Mouse (Mus musculus): Measurements from ENCODE around the gene Evi5. TPM values are rescaled to one million over a fixed set of nuclear protein-coding genes. Genes with fewer than 3 reads are reported as not detected.

Evi5 gene
- polyA plus RNA-seq, 1 experiment: 72.9 TPM

GRCm38 (mm10) chr5:107722661-107723532, 152.0 kb downstream of the Evi5 start:
- TF ChIP-seq EP300 (IDR thresholded peaks at IDR 0.05; ENCODE audit: insufficient read depth, low read depth, low read length) (no peak), CTCF (IDR thresholded peaks at IDR 0.05; ENCODE audit: low read depth, low read length) (no peak), POLR2A (IDR thresholded peaks at IDR 0.05; ENCODE audit: insufficient read depth, low read length) (no peak)
- Histone ChIP-seq H3K9ac (ENCODE audit: low read depth, poor library complexity, severe bottlenecking) (no peak overlapping the region), H3K27me3 (ENCODE audit: control insufficient read depth, insufficient read depth, low read length, poor library complexity, severe bottlenecking) (peaks cover 25% of the 10 kb centered on the region), H3K27ac (ENCODE audit: insufficient read depth, low read length) (no peak overlapping the region), H3K4me1 (ENCODE audit: control insufficient read depth, insufficient read depth, low read length) (no peaks in the 10 kb centered on the region), H3K9me3 (replicated peaks; ENCODE audit: control insufficient read depth, insufficient read depth, low read length, poor library complexity, severe bottlenecking) (no peaks in the 10 kb centered on the region), H3K4me3 (ENCODE audit: low read depth, low read length) (no peak overlapping the region), H3K36me3 (ENCODE audit: control insufficient read depth, insufficient read depth, low read length, poor library complexity, severe bottlenecking) (no peaks in the 10 kb centered on the region)

DNA sequence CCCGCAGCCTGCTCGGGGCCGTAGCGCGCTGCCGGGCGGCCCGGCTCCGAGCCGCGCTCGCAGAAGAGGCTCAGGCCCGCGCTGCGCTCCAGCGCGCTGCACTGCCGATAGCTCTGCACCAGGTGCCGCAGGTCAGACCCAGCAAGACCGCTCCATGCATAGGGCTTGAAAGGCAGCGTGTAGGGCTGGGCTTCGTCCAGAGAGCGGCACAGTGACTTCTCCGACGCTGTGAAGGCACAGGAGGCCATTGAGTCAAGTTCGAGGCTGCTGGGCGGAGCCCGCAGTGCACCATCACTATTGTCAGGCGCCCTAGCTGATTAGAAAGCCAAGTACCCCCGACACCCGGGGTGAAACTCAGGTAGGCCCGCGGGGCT, 153.3 kb downstream of the Evi5 start:
- no peaks in the 10 kb centered on the region for H3K4me1 ChIP-seq (ENCODE audit: control insufficient read depth, insufficient read depth, low read length)
- H3K9ac ChIP-seq (ENCODE audit: low read depth, poor library complexity, severe bottlenecking): no peak overlapping the region
- H3K27me3 ChIP-seq (ENCODE audit: control insufficient read depth, insufficient read depth, low read length, poor library complexity, severe bottlenecking): peaks cover 25% of the 10 kb centered on the region

GRCm38 (mm10) chr5:107720991-107721637, 153.8 kb downstream of the Evi5 start:
- Histone ChIP-seq H3K27me3 (ENCODE audit: control insufficient read depth, insufficient read depth, low read length, poor library complexity, severe bottlenecking) (peaks cover 21% of the 10 kb centered on the region), H3K27ac (ENCODE audit: insufficient read depth, low read length) (no peak overlapping the region), H3K4me3 (ENCODE audit: low read depth, low read length) (peak overlapping the region; percentile 40), H3K36me3 (ENCODE audit: control insufficient read depth, insufficient read depth, low read length, poor library complexity, severe bottlenecking) (no peaks in the 10 kb centered on the region), H3K9ac (ENCODE audit: low read depth, poor library complexity, severe bottlenecking) (no peak overlapping the region), H3K9me3 (replicated peaks; ENCODE audit: control insufficient read depth, insufficient read depth, low read length, poor library complexity, severe bottlenecking) (no peaks in the 10 kb centered on the region), H3K4me1 (ENCODE audit: control insufficient read depth, insufficient read depth, low read length) (no peaks in the 10 kb centered on the region)
- TF ChIP-seq CTCF (IDR thresholded peaks at IDR 0.05; ENCODE audit: low read depth, low read length): no peak
- no peak for TF ChIP-seq POLR2A (IDR thresholded peaks at IDR 0.05; ENCODE audit: insufficient read depth, low read length)
- no peak for TF ChIP-seq EP300 (IDR thresholded peaks at IDR 0.05; ENCODE audit: insufficient read depth, low read depth, low read length)

More for the DNA sequence above, 153.3 kb downstream of the Evi5 start:
- TF ChIP-seq POLR2A (IDR thresholded peaks at IDR 0.05; ENCODE audit: insufficient read depth, low read length): no peak
- TF ChIP-seq CTCF (IDR thresholded peaks at IDR 0.05; ENCODE audit: low read depth, low read length): no peak
- no peak for TF ChIP-seq EP300 (IDR thresholded peaks at IDR 0.05; ENCODE audit: insufficient read depth, low read depth, low read length)
- Histone ChIP-seq H3K9me3 (replicated peaks; ENCODE audit: control insufficient read depth, insufficient read depth, low read length, poor library complexity, severe bottlenecking) (no peaks in the 10 kb centered on the region), H3K36me3 (ENCODE audit: control insufficient read depth, insufficient read depth, low read length, poor library complexity, severe bottlenecking) (no peaks in the 10 kb centered on the region), H3K27ac (ENCODE audit: insufficient read depth, low read length) (no peak overlapping the region), H3K4me3 (ENCODE audit: low read depth, low read length) (peak overlapping the region; percentile 40)

GRCm38 (mm10) chr5:107720511-107720910, 154.4 kb downstream of the Evi5 start:
- TF ChIP-seq EP300 (IDR thresholded peaks at IDR 0.05; ENCODE audit: insufficient read depth, low read depth, low read length) (no peak), POLR2A (IDR thresholded peaks at IDR 0.05; ENCODE audit: insufficient read depth, low read length) (no peak), CTCF (IDR thresholded peaks at IDR 0.05; ENCODE audit: low read depth, low read length) (no peak)
- H3K4me1 ChIP-seq (ENCODE audit: control insufficient read depth, insufficient read depth, low read length): no peaks in the 10 kb centered on the region
- H3K9ac ChIP-seq (ENCODE audit: low read depth, poor library complexity, severe bottlenecking): no peak overlapping the region
- H3K27me3 ChIP-seq (ENCODE audit: control insufficient read depth, insufficient read depth, low read length, poor library complexity, severe bottlenecking): peaks cover 16% of the 10 kb centered on the region
- H3K27ac ChIP-seq (ENCODE audit: insufficient read depth, low read length): no peak overlapping the region
- H3K36me3 ChIP-seq (ENCODE audit: control insufficient read depth, insufficient read depth, low read length, poor library complexity, severe bottlenecking): no peaks in the 10 kb centered on the region
- no peak overlapping the region for H3K4me3 ChIP-seq (ENCODE audit: low read depth, low read length)
- no peaks in the 10 kb centered on the region for H3K9me3 ChIP-seq (replicated peaks; ENCODE audit: control insufficient read depth, insufficient read depth, low read length, poor library complexity, severe bottlenecking)

GRCm38 (mm10) chr5:107719786-107720185, 155.1 kb downstream of the Evi5 start:
- Histone ChIP-seq H3K27me3 (ENCODE audit: control insufficient read depth, insufficient read depth, low read length, poor library complexity, severe bottlenecking) (peaks cover 10% of the 10 kb centered on the region), H3K9me3 (replicated peaks; ENCODE audit: control insufficient read depth, insufficient read depth, low read length, poor library complexity, severe bottlenecking) (no peaks in the 10 kb centered on the region), H3K27ac (ENCODE audit: insufficient read depth, low read length) (no peak overlapping the region), H3K36me3 (ENCODE audit: control insufficient read depth, insufficient read depth, low read length, poor library complexity, severe bottlenecking) (no peaks in the 10 kb centered on the region), H3K4me1 (ENCODE audit: control insufficient read depth, insufficient read depth, low read length) (no peaks in the 10 kb centered on the region), H3K9ac (ENCODE audit: low read depth, poor library complexity, severe bottlenecking) (no peak overlapping the region), H3K4me3 (ENCODE audit: low read depth, low read length) (no peak overlapping the region)
- TF ChIP-seq EP300 (IDR thresholded peaks at IDR 0.05; ENCODE audit: insufficient read depth, low read depth, low read length): no peak
- TF ChIP-seq POLR2A (IDR thresholded peaks at IDR 0.05; ENCODE audit: insufficient read depth, low read length): no peak
- no peak for TF ChIP-seq CTCF (IDR thresholded peaks at IDR 0.05; ENCODE audit: low read depth, low read length)

DNA sequence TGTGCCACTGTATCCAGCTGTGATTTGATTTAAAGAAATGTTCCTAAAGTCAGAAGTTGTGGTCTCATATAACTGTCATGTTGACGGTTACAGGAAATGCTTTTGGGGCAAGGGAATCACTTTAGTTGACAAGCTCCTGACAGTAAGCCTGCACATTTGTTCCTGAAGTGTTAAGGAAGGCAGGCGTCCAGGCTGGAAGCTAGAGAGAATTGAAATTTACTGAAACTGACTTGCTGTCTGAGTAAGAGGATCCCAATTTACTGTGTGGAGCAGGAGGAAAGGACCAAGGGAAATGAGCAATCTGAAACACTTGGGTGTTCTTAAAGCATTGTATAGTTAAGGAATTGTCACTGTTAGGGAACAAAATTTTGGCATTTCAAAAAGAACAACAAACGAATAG, 155.7 kb downstream of the Evi5 start:
- no peaks in the 10 kb centered on the region for H3K4me1 ChIP-seq (ENCODE audit: control insufficient read depth, insufficient read depth, low read length)
- H3K4me3 ChIP-seq (ENCODE audit: low read depth, low read length): no peak overlapping the region
- TF ChIP-seq EP300 (IDR thresholded peaks at IDR 0.05; ENCODE audit: insufficient read depth, low read depth, low read length) (no peak), CTCF (IDR thresholded peaks at IDR 0.05; ENCODE audit: low read depth, low read length) (no peak), POLR2A (IDR thresholded peaks at IDR 0.05; ENCODE audit: insufficient read depth, low read length) (no peak)
- H3K9ac ChIP-seq (ENCODE audit: low read depth, poor library complexity, severe bottlenecking): no peak overlapping the region
- H3K9me3 ChIP-seq (replicated peaks; ENCODE audit: control insufficient read depth, insufficient read depth, low read length, poor library complexity, severe bottlenecking): no peaks in the 10 kb centered on the region
- H3K36me3 ChIP-seq (ENCODE audit: control insufficient read depth, insufficient read depth, low read length, poor library complexity, severe bottlenecking): no peaks in the 10 kb centered on the region
- peaks cover 10% of the 10 kb centered on the region for H3K27me3 ChIP-seq (ENCODE audit: control insufficient read depth, insufficient read depth, low read length, poor library complexity, severe bottlenecking)
- no peak overlapping the region for H3K27ac ChIP-seq (ENCODE audit: insufficient read depth, low read length)
